Mouse (Mus musculus): ENCODE data around the gene Parvg.

- TF ChIP-seq CTCF (IDR thresholded peaks at IDR 0.05; ENCODE audit: low read depth) (no peak), EP300 (IDR thresholded peaks at IDR 0.05; ENCODE audit: low read depth) (no peak)
These were observed 43.0 kb upstream of the Parvg start for GRCm38 (mm10) chr15:84280712-84281347.
